Mouse (Mus musculus) midbrain, embryonic 13.5 days (tissue): ENCODE results near the gene Znrd1as. TPM values are rescaled to one million over a fixed set of nuclear protein-coding genes. Genes with fewer than 3 reads are reported as not detected.

ENCODE experiments used
- ATAC-seq: fragments of 200-750 bp; cut with Nextera tagmentation; 2 replicates; pipeline ENCODE4 v1.8.0; 2017; ENCODE audit warnings: mild to moderate bottlenecking, moderate TSS enrichment, moderate library complexity
- H3K27ac ChIP-seq: fragments of 300-500 bp; sonication (generic); 2 replicates; pipeline ENCODE4 v1.5.1; 2015; ENCODE audit warnings: inconsistent platforms, mild to moderate bottlenecking, moderate library complexity
- H3K27me3 ChIP-seq: fragments of 300-500 bp; sonication (generic); 2 replicates; pipeline ENCODE4 v1.6.1; 2015; ENCODE audit warnings: mild to moderate bottlenecking, inconsistent platforms
- H3K36me3 ChIP-seq: fragments of 300-500 bp; sonication (generic); 2 replicates; pipeline ENCODE4 v1.6.1; 2015; ENCODE audit warnings: mild to moderate bottlenecking, inconsistent platforms
- H3K4me1 ChIP-seq: fragments of 300-500 bp; sonication (generic); replicated peaks from 2 replicates; pipeline ENCODE4 v1.6.1; 2015; ENCODE audit warnings: inconsistent platforms
- H3K4me2 ChIP-seq: fragments of 300-500 bp; sonication (generic); replicated peaks from 2 replicates; pipeline ENCODE4 v1.6.1; 2015; ENCODE audit warnings: moderate library complexity, mild to moderate bottlenecking, inconsistent platforms
- H3K4me3 ChIP-seq: fragments of 300-500 bp; sonication (generic); replicated peaks from 2 replicates; pipeline ENCODE4 v1.5.1; 2015; ENCODE audit warnings: mild to moderate bottlenecking, inconsistent platforms
- H3K9ac ChIP-seq: fragments of 300-500 bp; sonication (generic); replicated peaks from 2 replicates; pipeline ENCODE4 v1.6.1; 2015; ENCODE audit warnings: mild to moderate bottlenecking, inconsistent platforms
- H3K9me3 ChIP-seq: fragments of 300-500 bp; sonication (generic); 2 replicates; pipeline ENCODE4 v1.6.1; 2016; ENCODE audit warnings: mild to moderate bottlenecking, inconsistent platforms
- WGBS: fragments of 180-500 bp; shearing (Covaris S2); methylation state at CpG from one replicate; pipeline ENCODE4 v1.1.7; 2015; 5-methylcytosine and 5-hydroxymethylcytosine counted together
- polyA plus RNA-seq: library from polyadenylated mRNA; unstranded; fragments of >200 nt; fragmentation: Nextera tagmentation; extraction: Ambion mirVana; gene quantifications from 2 replicates; pipeline ENCODE4 v1.2.1, GENCODE M21; 2015

The Znrd1as gene
- polyA plus RNA-seq, 1 experiment from 2014 or later = 6.5 TPM

DNA sequence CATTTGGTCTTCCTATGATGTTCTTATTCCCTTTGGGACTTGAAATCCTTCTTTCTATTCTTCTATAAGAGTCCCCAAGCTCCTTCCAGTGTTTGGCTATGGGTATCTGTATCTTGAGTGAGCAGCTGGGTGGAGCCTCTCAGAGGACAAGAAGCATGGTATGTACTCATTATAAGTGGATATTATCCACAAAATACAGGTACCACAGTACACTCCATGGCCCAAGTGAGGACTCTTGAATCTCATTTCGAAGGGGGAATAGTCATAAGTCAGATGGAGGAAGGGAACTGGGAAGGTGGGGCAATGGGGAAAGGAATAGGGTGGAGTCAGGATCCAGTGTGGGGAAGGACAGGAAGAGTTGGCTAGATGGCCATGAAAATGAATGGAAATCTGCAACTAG, 5.3 kb upstream of the Znrd1as start:
- Histone ChIP-seq H3K27ac (no peak overlapping the region), H3K4me2 (no peak overlapping the region), H3K9me3 (no peaks in the 10 kb centered on the region), H3K4me1 (peaks cover 28% of the 10 kb centered on the region), H3K9ac (no peak overlapping the region), H3K4me3 (no peak overlapping the region), H3K36me3 (peaks cover 34% of the 10 kb centered on the region), H3K27me3 (no peaks in the 10 kb centered on the region)
- no peak for ATAC-seq
- WGBS = 87% methylated on average over 1 of the region's 1 CpGs

DNA sequence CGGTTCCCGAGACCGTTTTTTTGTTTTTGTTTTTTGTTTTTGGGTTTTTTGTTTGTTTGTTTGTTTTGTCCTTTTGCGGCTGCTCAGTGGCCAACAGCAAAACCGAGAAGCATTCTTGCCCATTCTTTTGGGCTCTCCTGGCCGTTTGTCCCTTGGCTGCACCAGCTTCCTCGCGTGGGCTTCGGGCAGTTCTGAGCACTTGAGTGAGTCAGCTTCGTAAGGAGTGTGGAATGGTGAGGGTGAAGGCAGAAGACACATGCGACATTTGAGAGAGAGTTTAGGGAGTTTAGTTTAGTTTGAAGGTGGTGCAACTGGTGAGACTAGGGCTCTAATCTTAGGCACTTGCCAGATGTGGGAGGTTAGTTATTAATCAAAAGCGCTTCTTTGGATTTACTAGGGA, 492 bp downstream of the Znrd1as start:
- peak overlapping the region; percentile 70 for H3K9ac ChIP-seq
- H3K9me3 ChIP-seq = no peaks in the 10 kb centered on the region
- peaks cover 18% of the 10 kb centered on the region for H3K4me1 ChIP-seq
- H3K4me2 ChIP-seq = peak overlapping the region; percentile 84
- H3K27me3 ChIP-seq = no peaks in the 10 kb centered on the region
- 11% methylated on average over 12 of the region's 12 CpGs for WGBS
- H3K4me3 ChIP-seq = peak overlapping the region; percentile 68
- peak overlapping the region; percentile 35; the same call in 1 of the 2 replicates for H3K27ac ChIP-seq
- H3K36me3 ChIP-seq = peaks cover 11% of the 10 kb centered on the region
- peak; percentile 25 for ATAC-seq

DNA sequence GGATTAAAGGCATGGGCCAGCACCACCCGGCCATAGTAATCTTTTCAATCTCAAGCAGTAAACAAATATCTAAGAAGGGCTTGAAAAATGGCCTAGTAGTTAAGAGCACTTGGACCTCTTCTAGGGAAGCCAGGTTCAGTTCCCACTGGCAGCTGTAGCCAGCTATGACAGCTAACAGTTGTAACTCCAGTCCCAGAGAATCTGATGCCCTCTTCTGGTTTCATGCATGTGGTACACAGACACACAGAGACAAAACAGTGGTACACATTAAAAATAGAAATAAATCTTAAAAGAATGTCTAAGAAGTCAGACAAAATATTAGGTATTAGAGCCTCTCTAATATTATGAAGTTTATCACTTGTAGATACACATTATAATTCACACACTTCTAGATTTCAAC, 2.7 kb downstream of the Znrd1as start:
- Histone ChIP-seq H3K9me3 (no peaks in the 10 kb centered on the region), H3K27ac (no peak overlapping the region), H3K36me3 (peaks cover 5% of the 10 kb centered on the region; the same call in 1 of the 2 replicates), H3K4me1 (peaks cover 18% of the 10 kb centered on the region), H3K4me2 (no peak overlapping the region), H3K27me3 (no peaks in the 10 kb centered on the region), H3K9ac (no peak overlapping the region), H3K4me3 (no peak overlapping the region)
- ATAC-seq = no peak
- 93% methylated on average over 1 of the region's 1 CpGs for WGBS

DNA sequence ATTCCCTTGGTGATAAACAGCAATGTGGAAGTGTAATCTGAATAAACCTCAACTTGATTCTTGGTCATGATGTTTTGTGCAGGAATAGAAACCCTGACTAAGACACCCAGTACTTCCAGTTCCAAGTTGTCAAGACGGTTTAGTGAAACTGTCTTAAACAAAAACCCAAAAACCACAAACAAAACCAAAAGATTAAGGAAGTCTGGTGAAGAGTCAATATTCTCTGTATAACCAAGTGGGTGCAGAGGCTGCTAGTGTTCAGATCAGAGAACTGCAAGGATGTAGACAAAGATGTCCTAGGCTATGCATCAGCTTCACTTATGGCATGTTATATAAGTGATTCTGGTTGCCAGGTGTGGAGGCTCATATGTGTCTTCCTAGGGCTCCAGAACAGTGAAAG, 8.5 kb downstream of the Znrd1as start:
- Histone ChIP-seq H3K4me3 (no peak overlapping the region), H3K27ac (no peak overlapping the region), H3K9me3 (no peaks in the 10 kb centered on the region), H3K9ac (no peak overlapping the region), H3K27me3 (no peaks in the 10 kb centered on the region), H3K36me3 (no peaks in the 10 kb centered on the region), H3K4me1 (no peaks in the 10 kb centered on the region), H3K4me2 (no peak overlapping the region)
- 87% methylated on average over 1 of the region's 1 CpGs for WGBS
- no peak for ATAC-seq

DNA sequence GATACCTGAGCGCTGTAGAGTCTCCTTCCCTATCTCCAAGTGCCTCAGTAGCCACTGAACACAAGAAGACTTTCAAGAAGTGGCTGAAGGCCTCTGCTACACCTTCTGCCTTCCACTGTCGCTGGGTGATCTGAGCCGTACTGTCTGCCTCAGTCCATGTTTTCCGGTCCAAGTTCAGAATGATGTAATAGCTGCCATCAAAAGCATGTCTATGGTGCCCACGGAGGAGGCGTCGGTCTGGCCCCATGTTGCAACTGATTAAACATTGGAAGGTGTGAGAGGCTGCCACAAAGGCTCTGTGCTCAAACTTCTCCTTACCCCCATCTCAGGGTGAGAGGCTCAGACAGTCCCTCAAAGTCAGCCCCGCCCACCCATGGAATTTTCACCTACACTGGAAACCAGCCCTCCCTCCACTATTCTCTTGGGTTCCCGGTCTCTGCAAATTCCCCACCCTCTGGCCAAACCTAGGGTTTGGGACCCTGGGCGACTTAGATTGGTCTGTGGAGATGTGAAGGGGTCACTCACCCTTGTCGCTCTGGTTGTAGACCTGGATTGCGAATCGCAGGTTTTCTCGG, 12.0 kb downstream of the Znrd1as start:
- Histone ChIP-seq H3K36me3 (no peaks in the 10 kb centered on the region), H3K9ac (no peak overlapping the region), H3K4me2 (no peak overlapping the region), H3K9me3 (no peaks in the 10 kb centered on the region), H3K4me1 (no peaks in the 10 kb centered on the region), H3K27me3 (no peaks in the 10 kb centered on the region), H3K4me3 (no peak overlapping the region), H3K27ac (no peak overlapping the region)
- ATAC-seq = no peak
- WGBS = 85% methylated on average over 14 of the region's 14 CpGs

DNA sequence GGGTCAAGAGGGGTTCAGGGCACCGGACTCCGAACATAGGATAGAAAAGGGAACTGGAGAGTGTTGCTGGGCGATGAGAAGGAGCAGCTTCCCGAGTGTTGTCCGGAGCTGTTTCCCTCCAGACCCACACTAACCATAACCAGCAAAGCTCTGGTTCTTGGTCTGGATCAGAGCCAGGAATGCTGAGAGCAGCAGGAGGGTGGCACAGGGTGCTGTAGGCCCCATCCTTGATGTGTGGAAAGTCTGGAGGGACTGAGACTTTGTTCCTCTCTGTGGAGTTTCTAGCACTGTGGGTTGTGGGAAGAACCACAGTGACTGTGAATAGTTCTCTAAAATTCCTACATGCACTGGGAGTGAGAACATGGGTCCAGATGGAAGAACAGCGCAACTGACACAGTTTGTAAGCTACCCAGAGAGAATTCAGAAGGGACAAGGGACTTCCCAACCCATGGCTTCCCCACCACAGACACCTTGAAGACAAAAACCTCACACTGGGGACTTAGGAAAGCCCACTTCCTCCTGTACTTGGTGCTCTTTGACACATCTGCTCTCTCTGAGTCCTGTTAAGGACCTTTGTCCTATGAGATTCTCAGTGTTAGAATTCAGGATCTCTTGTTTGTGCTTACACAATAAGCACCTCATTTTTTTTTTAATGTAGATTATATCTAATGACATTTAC, 12.9 kb downstream of the Znrd1as start:
- no peaks in the 10 kb centered on the region for H3K4me1 ChIP-seq
- no peaks in the 10 kb centered on the region for H3K9me3 ChIP-seq
- no peak overlapping the region for H3K9ac ChIP-seq
- no peaks in the 10 kb centered on the region for H3K36me3 ChIP-seq
- H3K27ac ChIP-seq = no peak overlapping the region
- no peak overlapping the region for H3K4me3 ChIP-seq
- no peak for ATAC-seq
- no peaks in the 10 kb centered on the region for H3K27me3 ChIP-seq
- WGBS = 94% methylated on average over 6 of the region's 6 CpGs
- H3K4me2 ChIP-seq = no peak overlapping the region

DNA sequence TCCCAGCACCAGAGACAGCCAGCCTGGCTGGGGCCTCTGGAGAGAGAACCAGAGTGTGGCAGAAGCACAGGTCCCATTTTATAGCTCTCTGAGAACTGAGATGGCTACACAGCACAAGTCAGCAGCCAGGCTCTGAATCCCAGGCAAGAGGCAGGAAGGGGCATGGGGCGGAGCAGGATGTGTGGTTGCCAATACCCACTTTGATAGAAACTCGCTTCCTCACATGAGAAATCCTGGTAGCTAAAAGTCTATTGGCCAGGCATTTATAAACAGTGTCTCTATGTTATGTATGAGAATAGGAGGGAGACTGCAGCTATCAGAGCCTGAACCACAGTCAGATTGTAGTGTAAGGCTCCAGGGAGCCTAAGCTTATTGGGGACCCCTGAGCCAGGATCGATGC, 14.4 kb downstream of the Znrd1as start:
- Histone ChIP-seq H3K4me2 (no peak overlapping the region), H3K9me3 (no peaks in the 10 kb centered on the region), H3K27ac (no peak overlapping the region), H3K36me3 (no peaks in the 10 kb centered on the region), H3K27me3 (no peaks in the 10 kb centered on the region), H3K4me3 (no peak overlapping the region), H3K9ac (no peak overlapping the region), H3K4me1 (no peaks in the 10 kb centered on the region)
- WGBS = 86% methylated on average over 3 of the region's 3 CpGs
- no peak for ATAC-seq

DNA sequence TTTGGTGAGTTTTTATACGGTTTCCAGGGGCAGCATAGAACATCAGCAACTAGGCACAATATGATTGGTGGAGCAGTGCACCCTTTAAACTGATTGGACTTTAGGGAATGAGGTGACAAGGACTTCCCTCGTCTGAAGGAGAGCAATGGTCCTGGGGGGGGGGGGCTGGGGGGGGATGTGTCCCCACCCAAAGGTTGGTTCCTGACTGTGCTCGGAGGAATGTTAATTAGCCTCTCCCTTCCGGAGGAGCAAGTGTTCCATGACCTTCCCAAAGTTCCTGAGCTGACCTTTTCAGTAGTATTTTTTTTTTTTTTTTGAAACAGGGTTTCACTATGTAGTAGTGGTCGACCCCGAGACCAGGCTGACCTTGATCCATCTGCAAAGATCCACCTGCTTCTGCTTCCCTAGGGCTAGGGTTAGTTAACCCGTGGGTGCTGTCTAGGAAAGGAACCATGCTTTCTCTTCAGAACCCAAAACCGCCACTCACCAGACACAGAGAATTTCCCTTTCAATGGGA, 14.9 kb downstream of the Znrd1as start:
- no peak overlapping the region for H3K4me3 ChIP-seq
- H3K9ac ChIP-seq = no peak overlapping the region
- H3K27me3 ChIP-seq = no peaks in the 10 kb centered on the region
- no peaks in the 10 kb centered on the region for H3K36me3 ChIP-seq
- 80% methylated on average over 8 of the region's 8 CpGs for WGBS
- no peak overlapping the region for H3K4me2 ChIP-seq
- H3K27ac ChIP-seq = no peak overlapping the region
- ATAC-seq = no peak
- H3K4me1 ChIP-seq = no peaks in the 10 kb centered on the region
- no peaks in the 10 kb centered on the region for H3K9me3 ChIP-seq

DNA sequence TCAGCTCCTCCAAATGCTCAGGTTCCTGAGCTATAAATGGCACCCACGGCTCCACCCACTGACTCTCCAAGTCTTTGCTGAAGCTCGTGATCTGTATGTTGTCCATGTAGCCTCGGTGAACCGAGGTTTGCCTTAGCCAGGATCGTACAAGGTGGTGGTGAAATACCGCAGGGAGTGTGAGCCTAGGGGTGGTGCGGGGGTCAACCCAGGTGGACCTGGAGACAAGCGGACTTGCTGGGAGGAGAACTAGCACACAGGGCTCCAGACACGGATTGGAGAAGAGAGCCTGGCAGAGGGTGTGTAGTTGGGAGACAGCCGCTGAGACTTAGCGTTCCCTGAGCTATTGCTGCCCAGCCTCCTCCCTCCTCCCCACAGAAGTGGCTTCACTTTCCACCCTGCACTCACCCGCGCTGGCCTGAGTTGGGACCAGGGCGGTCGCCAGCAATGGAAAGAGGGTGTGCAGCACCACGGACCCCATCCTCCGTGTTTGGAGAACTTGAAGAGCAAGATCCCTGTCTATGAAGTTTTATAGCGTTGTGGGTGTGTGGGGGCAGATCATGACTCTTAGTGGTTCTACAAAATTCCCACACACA, 22.9 kb downstream of the Znrd1as start, which contains the start of gene 2410137M14Rik:
2410137M14Rik (minus strand) TSS at position 17 of the 593 bp plus-strand sequence.
- 17% methylated on average over 18 of the region's 18 CpGs for WGBS
- Histone ChIP-seq H3K4me3 (no peak within 1 kb of the TSS), H3K36me3 (no peaks in the 10 kb centered on the region), H3K27me3 (peaks cover 16% of the 10 kb centered on the region; the same call in 1 of the 2 replicates), H3K4me1 (peaks cover 13% of the 10 kb centered on the region; the same call in 1 of the 2 replicates), H3K9me3 (no peaks in the 10 kb centered on the region), H3K27ac (no peak within 1 kb of the TSS), H3K9ac (no peak within 1 kb of the TSS), H3K4me2 (0 out of 2 replicates have a peak within 1 kb of the TSS, but pooled peaks have one; percentile 11)
- ATAC-seq = 0 out of 2 replicates have a peak, but pooled peaks have one; percentile 11

DNA sequence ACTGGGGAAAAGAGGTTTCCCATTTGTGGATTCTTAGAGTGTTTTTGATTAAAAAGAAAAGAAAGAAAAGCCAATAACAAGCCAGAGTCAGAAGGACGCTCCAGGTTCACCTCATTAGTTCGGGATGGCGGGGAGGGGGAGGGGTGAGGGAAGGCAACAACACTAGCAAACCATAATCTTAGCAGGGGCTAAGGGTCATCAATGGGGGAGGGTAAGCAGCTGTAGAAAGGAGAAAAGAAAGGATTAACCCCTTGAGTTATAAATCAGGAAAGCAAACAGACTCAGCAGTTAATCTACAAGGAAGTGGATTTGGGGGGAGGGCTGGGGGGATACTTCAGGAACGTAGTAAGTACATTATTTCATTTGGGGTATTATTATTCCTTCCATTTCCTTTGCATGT, 23.5 kb downstream of the Znrd1as start:
- peaks cover 13% of the 10 kb centered on the region; the same call in 1 of the 2 replicates for H3K4me1 ChIP-seq
- H3K27ac ChIP-seq = no peak overlapping the region
- H3K4me3 ChIP-seq = no peak overlapping the region
- WGBS = 3% methylated on average over 4 of the region's 4 CpGs
- no peak overlapping the region for H3K9ac ChIP-seq
- ATAC-seq = no peak
- H3K36me3 ChIP-seq = no peaks in the 10 kb centered on the region
- peaks cover 19% of the 10 kb centered on the region for H3K27me3 ChIP-seq
- no peak overlapping the region for H3K4me2 ChIP-seq
- H3K9me3 ChIP-seq = no peaks in the 10 kb centered on the region

DNA sequence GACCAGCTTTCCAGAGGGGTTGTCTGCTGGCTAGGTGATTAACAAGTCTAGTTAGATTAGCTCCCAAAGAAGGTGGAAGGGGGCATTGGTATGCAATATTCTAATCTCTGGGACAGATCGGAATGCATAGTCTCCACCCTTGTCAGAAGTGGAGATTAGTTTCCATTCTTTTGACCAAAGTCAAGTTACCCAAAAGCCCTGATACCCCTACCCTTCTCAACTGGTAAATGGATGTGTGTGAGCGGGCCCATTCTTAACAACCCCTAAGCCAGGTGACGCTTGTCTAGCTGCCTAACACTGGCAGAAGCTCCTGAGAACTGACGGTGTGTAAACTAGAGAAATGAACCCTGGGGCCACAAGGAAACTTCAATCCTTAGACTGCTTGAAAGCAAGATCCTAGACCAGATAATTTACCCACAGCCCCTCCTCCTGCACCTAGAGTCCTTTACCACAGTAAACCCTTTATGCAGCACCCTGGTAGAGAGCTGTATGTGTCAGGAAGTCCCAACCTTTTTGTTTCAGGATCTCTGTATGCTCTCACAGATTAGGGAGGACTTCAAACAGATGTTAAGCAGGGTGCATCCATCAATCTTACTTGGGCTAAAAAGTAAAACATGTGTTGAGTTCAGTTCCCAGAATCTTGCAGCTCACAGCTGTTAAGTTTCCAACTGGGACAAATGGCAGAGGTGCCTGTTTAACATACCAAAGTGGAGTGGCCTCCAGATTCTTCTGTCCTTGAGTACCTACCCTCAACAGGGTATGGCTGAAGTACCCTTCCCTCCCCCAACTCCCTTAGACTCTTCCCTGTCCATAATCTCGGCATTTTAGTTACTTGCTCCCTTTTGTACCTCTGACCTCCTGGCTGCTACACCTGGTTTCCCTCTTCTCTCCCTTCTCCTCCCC, 24.1 kb downstream of the Znrd1as start:
- Histone ChIP-seq H3K9me3 (no peaks in the 10 kb centered on the region), H3K27me3 (peaks cover 23% of the 10 kb centered on the region), H3K4me1 (peaks cover 13% of the 10 kb centered on the region; the same call in 1 of the 2 replicates), H3K4me3 (no peak overlapping the region), H3K4me2 (no peak overlapping the region), H3K27ac (no peak overlapping the region), H3K36me3 (no peaks in the 10 kb centered on the region), H3K9ac (no peak overlapping the region)
- no peak for ATAC-seq
- WGBS = 27% methylated on average over 5 of the region's 5 CpGs
